Mouse (Mus musculus) embryo, embryonic 11 days (tissue): ENCODE results near the gene Masp1.

Experiments used
- DNase-seq: peaks from one replicate; pipeline ENCODE4 v3.0.0-alpha.2; 2015

The Masp1 gene

GRCm38 (mm10) chr16:23520235-23520871 is at the start of gene Masp1, which contains the start of gene Rtp4:
Gene Masp1 (minus strand): TSS chr16:23520815.
Gene Rtp4 (plus strand): TSS chr16:23520291.
- peak; percentile 60 for DNase-seq

GRCm38 (mm10) chr16:23568369-23568958 is 47.8 kb upstream of the Masp1 start:
- DNase-seq: no peak

GRCm38 (mm10) chr16:23557669-23558068 is 37.1 kb upstream of the Masp1 start:
- DNase-seq: no peak

DNA sequence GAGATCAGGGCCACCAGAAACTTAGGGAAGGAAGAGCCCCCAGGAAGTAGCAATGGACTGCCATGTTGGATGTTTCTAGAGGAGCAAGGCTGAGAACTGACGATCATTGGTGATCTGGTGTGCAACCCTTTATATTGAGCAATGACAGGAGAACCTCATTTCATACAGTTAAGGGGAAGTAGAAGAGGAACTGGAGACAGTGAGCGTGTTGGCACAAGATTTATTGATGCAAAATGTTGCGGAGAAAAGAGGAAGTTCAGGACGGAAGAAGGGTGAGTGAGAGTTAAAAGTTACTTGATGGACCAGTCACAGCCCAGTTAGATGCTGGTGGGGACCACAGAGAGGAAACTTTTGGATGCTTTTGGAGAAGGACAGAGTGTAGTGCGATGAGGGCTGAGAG is 36.6 kb upstream of the Masp1 start:
- no peak for DNase-seq

- no peak for DNase-seq
Observed at GRCm38 (mm10) chr16:23554673-23555072, 34.1 kb upstream of the Masp1 start.

DNA sequence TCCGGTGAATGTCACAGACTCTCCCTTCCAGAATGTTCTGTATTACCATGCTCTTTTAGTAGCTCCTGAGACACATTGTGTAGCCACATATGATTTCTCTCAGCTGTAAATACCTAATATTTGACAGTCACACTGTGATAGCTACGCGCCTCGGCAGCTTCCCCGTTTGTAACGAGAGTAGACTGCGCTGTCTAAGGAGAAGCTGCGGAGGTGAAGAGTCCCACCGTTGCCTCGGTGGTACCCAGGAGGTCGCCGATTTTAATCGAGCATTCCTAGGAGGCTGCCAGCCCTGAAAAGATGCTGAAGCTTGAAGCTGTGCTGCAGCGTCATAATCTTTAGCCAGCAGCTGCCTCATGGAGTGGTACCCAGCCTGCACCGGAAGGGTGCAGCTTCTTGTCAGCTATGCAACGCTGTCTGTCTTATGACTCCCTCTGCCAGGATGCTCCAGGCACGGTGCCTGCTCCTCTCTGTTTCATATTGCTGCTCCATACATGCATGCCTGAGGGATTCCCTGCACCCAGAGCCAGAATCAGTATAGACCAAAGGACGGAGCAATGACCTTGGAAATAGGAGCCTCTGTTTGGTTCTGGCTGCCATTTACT is 30.5 kb upstream of the Masp1 start:
- no peak for DNase-seq

GRCm38 (mm10) chr16:23550346-23550980 is 29.8 kb upstream of the Masp1 start:
- DNase-seq: peak; percentile 77

DNA sequence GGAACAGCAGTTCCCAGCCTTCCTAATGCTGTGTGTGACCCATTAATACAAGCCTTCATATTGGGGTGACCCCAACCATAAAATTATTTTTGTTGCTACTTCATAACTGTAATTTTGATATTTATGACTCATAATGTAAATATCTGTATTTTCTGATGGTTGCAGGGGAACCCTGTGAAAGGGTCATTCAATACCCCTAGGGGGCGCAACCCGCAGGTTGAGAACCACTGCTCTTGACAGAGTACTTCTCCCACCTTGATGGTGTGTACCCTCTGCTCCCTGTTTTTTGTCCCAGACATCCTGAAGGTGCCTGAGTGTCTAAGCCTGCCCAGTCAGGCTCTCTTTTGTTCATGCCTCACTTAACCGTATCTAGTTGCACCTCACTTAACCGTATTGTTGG is 27.2 kb upstream of the Masp1 start:
- no peak for DNase-seq

DNA sequence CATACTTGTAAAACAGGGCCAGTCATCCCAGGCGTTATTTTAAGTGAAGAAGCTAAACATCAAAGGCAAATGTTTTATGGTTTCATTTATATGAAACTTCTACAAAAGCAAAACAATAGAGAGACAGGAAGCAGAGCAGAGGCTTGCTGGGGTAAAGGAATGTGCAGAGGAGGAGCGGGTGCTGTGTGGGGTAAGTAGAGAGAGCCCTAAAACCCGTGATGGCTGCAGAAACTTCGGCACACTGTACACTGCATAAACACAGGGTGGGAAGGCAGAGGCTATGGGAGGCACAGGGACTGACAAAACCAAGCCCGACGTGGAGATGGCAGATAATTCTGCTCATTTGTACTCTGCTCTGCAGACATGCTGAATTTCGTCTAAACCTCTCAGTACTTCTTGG is 23.7 kb upstream of the Masp1 start:
- DNase-seq: no peak

- DNase-seq: no peak
Observed at GRCm38 (mm10) chr16:23542866-23543265, 22.3 kb upstream of the Masp1 start.

DNA sequence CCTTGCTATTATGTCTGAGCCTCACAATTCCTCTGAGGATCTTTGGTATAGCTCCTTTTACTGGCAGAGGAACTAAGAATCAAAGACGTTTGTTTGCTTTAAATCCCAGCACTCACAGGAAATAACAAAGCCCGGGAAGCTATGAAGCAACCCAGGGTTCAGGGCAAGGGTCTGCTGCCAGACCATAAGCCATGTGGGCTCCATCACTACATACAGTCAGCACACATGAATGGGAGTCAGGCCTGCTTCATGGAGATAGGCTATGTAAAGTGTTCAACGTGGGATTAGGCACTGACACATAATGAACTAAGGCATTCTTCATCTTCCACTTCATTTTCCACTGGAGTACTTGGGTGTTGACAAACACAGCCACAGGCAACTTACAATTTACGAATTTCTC is 20.4 kb upstream of the Masp1 start:
- DNase-seq: no peak

DNA sequence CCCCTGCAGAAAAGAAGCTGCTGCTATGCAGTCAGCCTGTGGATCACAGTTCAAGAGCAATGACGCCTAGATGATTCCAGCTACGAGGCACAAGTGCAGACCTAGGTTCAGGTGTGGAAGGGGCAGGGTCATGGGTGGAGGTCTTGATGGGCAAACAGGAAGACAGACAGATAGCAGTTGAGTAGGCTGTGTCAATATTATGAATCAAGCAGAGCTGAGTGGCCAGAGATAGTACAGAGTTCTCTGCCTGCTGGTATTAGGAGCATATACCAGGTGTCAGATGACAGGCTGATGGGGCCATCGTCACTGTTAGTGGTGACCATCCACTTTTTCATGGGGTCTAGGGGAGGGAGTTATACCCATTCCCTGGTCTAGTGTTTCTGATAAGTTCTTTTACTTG is 13.1 kb upstream of the Masp1 start:
- DNase-seq: no peak

DNA sequence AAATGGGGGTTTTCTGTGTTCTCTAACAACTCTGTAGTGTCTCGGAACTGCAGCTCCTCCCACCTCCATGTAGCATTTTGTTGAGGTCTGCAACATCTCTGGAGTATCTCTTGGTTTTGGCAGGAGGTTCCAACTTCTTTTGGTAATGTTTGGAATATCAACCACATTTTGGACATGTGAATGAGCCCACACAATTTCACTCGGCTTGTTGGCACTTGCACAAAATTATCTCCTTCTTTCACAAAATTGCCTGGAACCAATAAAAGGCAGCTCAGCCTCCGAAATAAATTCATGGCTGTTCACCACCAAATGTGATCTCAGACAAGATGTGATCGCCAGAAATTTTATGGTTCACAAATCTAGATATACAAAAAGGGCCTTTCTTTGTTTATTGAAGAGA is 8.6 kb upstream of the Masp1 start:
- no peak for DNase-seq

DNA sequence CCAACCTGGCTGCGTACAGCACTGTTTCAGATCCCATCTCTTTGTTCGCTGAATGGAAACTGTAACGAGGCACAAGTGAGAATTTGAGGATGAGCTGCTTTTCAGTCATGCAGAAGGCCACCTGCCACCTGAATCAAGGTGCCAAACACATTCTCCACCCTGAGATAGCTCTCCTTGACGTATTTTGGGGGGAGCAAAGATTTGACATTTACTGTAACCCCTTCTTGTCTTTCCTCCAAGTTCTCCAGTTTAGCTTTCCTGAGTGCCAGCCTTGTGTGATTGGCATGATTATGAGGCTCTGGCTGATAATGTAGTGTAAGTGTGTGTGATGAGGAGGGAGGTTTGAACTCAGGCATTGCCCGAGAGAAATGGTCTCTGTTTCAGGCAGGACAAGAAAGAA is 1.5 kb upstream of the Masp1 start:
- DNase-seq: no peak

DNA sequence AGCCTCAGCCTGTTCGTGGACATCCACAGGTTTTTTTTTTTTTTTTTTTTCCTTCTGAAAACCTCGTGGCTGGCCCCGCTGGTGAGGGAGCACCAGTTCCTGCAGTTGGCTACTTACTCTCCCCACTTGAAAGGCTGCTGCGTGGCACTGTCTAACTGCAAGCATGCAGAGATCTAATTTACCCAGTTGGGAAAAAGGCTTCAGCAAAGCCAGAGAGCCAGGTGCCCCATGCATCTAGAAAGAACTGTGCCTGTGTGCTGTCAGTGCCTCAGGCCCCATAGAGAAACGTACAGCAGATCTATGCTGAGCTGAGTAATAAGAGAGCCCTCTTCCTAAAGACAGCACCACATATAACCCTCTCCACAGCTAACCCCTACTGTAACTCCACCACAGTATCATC is 477 bp upstream of the Masp1 start:
- DNase-seq: no peak

DNA sequence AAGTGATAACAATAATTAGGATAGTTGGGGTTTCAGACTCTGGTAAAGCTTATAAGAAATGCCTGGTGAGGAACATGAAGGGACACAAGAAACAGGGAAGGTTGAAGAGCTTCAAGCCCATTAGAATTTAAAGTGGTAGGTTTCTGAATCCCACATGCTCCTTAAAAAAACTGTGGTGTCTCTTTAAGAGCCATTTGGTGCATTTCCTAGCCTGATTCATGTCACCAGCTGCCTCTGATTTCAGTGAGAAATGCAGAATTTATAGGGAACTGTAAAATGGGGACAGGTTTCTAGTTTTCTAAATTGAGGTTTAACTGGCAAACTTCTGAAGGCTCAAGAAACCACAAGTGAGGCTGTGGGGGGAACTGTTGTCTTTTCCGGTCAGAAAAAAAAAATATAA is 844 bp downstream of the Masp1 start:
- no peak for DNase-seq

GRCm38 (mm10) chr16:23518567-23519369 is 1.8 kb downstream of the Masp1 start:
- DNase-seq: no peak

GRCm38 (mm10) chr16:23517754-23518566 is 2.7 kb downstream of the Masp1 start:
- no peak for DNase-seq

DNA sequence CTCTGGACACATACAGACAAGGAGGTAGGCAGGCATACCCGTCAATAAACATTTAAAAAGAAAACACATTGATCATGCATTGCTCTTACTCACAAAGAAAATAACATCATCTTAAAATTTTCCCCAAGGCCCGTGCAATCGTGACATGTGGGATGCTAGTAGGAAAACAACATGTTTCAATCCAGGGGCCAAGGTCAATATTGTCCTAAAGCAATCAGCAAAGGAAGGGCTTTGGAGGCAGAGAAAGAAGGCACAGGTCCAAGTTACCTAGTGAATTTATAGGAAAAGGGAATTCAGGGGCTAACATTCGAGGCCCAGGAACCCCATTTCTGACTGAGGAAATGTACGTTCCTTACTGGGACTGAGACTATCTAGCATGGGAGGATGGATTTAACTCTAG is 3.4 kb downstream of the Masp1 start:
- DNase-seq: no peak

DNA sequence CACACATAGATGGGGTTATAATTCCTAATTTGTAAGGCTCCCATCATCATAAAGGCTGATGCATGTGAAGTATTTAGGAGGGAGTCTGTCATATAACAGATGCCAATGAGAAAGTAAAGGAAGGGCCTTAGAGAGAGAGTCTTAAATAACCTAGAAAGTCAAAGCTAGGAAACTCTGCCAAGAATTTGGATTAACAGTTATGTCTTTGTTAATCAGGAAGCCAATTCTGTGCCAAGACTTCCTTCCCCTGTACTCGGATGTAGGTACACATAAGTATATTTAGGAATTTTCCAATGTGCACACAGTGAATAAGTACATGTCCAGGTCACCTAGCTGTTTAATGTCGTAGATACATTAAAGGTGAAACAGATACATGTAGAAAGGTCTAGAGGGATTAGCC is 4.0 kb downstream of the Masp1 start:
- DNase-seq: no peak

GRCm38 (mm10) chr16:23515766-23516165 is 4.8 kb downstream of the Masp1 start:
- no peak for DNase-seq

DNA sequence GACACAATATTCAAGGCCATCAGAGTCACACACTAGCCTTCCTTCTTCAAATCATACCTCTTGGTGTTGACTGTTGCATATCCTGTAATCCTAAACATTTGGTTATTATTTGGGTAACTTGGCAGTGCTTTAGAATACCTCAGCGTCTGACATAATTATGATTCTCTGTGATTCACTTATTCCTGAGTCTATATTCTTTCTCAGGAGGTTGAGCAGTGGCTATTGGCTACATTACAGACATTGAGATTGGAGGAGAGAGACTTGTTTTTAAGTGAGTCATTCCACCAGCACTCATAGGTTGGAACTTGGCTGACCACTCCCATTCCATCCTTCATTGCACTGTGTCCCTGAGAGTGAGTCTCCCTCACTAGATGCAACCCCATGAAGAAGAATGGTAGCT is 7.2 kb downstream of the Masp1 start:
- DNase-seq: no peak
